Mouse (Mus musculus) midbrain, postnatal 0 days (tissue): ENCODE results near the gene Mcu. TPM values are rescaled to one million over a fixed set of nuclear protein-coding genes. Genes with fewer than 3 reads are reported as not detected.

Experiments
- ATAC-seq: fragments of 200-750 bp; cut with Nextera tagmentation; 2 replicates; pipeline ENCODE4 v1.8.0; 2017; ENCODE audit warnings: moderate number of reproducible peaks, mild to moderate bottlenecking, moderate TSS enrichment, moderate library complexity; ENCODE audit not compliant: low FRiP score
- DNase-seq: peaks from one replicate; pipeline ENCODE4 v3.0.0-alpha.2; 2015; ENCODE audit warnings: low spot score
- H3K27ac ChIP-seq: fragments of 300-500 bp; sonication (generic); 2 replicates; pipeline ENCODE4 v1.5.1; 2014; ENCODE audit warnings: low read depth, mild to moderate bottlenecking, low read length, mixed read lengths
- H3K27me3 ChIP-seq: fragments of 300-500 bp; sonication (generic); 2 replicates; pipeline ENCODE4 v1.6.1; 2014; ENCODE audit warnings: low read length, control low read depth, mixed read lengths; ENCODE audit not compliant: insufficient read depth
- H3K36me3 ChIP-seq: fragments of 300-500 bp; sonication (generic); 2 replicates; pipeline ENCODE4 v1.6.1; 2014; ENCODE audit warnings: low read length, control low read depth, mixed read lengths; ENCODE audit not compliant: insufficient read depth
- H3K4me1 ChIP-seq: fragments of 300-500 bp; sonication (generic); 2 replicates; pipeline ENCODE4 v1.6.1; 2014; ENCODE audit warnings: mild to moderate bottlenecking, control low read depth, antibody characterized with exemption, low read length, mixed read lengths; ENCODE audit not compliant: insufficient read depth
- H3K4me2 ChIP-seq: fragments of 300-500 bp; sonication (generic); 2 replicates; pipeline ENCODE4 v1.6.1; 2014; ENCODE audit warnings: low read depth, mild to moderate bottlenecking, low read length, mixed read lengths; ENCODE audit not compliant: poor library complexity, severe bottlenecking
- H3K4me3 ChIP-seq: fragments of 300-500 bp; sonication (generic); 2 replicates; pipeline ENCODE4 v1.5.1; 2014; ENCODE audit warnings: low read depth, mild to moderate bottlenecking, low read length, moderate library complexity
- H3K9ac ChIP-seq: fragments of 300-500 bp; sonication (generic); replicated peaks from 2 replicates; pipeline ENCODE4 v1.6.1; 2014; ENCODE audit warnings: mild to moderate bottlenecking, low read length, moderate library complexity, mixed read lengths; ENCODE audit not compliant: poor library complexity, severe bottlenecking
- H3K9me3 ChIP-seq: fragments of 300-500 bp; sonication (generic); 2 replicates; pipeline ENCODE4 v1.6.1; 2016; ENCODE audit warnings: low read length, control low read depth
- CTCF ChIP-seq: IDR thresholded peaks from 2 replicates; pipeline ENCODE4 v1.5.1; 2016; ENCODE audit warnings: antibody characterized with exemption, mild to moderate bottlenecking
- WGBS: fragments of 180-500 bp; shearing (Covaris S2); extraction: QIAGEN DNeasy Blood & Tissue Kit; methylation state at CpG from one replicate; pipeline ENCODE4 v1.1.7; 2014; 5-methylcytosine and 5-hydroxymethylcytosine counted together
- polyA plus RNA-seq: library from polyadenylated mRNA; unstranded; fragments of >200 nt; fragmentation: Nextera tagmentation; extraction: Ambion mirVana; gene quantifications from 2 replicates; pipeline ENCODE4 v1.2.1, GENCODE M21; 2015
- total RNA-seq: library from RNA; depleted of rRNA; stranded (reverse); fragments of >200 nt; gene quantifications from 2 replicates; pipeline ENCODE4 v1.2.3, GENCODE M21; 2014

The Mcu gene
- total and polyA plus RNA-seq, 2 experiments from 2014 or later, result 39.4 to 46.1 TPM

DNA sequence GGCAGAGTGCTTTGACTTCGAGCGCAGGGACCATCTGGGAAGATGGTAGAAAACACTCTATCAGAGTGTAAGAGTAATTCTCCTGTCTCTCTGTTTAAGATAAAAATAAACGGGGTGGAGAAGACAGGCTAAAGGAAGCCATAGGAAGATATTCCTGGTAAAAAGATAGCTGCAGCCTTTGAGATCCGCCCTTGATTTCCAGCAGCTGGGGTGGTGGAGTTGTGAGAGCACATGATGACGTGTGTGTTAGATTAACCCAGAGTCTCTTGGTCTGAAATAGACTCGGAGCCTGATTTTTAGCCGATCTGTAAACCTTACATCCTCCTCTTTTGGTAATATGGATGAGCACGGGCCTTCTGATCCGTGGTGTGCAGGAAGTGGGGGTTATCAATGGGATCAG is 168.9 kb downstream of the Mcu start:
- Histone ChIP-seq H3K4me1 (no peaks in the 10 kb centered on the region), H3K36me3 (0 out of 2 replicates have a peak, but pooled peaks cover 2% of the 10 kb centered on the region), H3K27me3 (no peaks in the 10 kb centered on the region), H3K9me3 (no peaks in the 10 kb centered on the region), H3K4me3 (no peak overlapping the region), H3K27ac (no peak overlapping the region), H3K9ac (no peak overlapping the region), H3K4me2 (no peak overlapping the region)
- WGBS, result 87% methylated on average over 9 of the region's 9 CpGs
- no peak for ATAC-seq
- TF ChIP-seq CTCF, result no peak
- no peak for DNase-seq

DNA sequence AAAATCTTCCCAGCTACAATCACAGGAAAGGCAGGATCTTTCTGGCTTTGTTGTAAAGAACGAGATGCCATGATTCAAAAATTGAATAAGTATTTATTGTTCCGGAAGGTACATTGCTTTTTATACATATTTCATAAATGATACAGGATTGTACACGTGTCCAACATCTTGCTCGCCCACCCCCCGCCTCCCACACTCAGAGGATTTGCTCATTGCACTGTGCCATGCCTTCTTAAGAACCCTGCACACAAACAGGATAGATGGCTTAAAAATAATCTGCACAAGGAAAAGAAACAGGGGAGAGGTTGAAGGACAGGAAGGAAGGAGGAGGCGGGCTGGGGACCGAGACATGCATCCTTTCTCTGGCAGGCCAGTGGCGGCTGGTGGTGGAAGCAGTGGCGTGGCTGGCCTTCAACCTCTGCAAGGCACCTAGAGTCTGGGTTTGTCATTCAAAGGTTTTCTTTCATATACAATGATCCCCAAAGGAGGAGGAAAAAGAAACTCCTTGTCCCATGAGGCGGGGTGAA is 169.5 kb downstream of the Mcu start:
- no peaks in the 10 kb centered on the region for H3K9me3 ChIP-seq
- no peaks in the 10 kb centered on the region for H3K27me3 ChIP-seq
- H3K36me3 ChIP-seq, result 0 out of 2 replicates have a peak, but pooled peaks cover 2% of the 10 kb centered on the region
- whole genome bisulfite sequencing, result 89% methylated on average over 10 of the region's 10 CpGs
- no peak overlapping the region for H3K9ac ChIP-seq
- H3K4me3 ChIP-seq, result no peak overlapping the region
- H3K4me2 ChIP-seq, result no peak overlapping the region
- ATAC-seq, result no peak
- H3K4me1 ChIP-seq, result no peaks in the 10 kb centered on the region
- H3K27ac ChIP-seq, result no peak overlapping the region
- no peak for TF ChIP-seq CTCF
- no peak for DNase-seq

DNA sequence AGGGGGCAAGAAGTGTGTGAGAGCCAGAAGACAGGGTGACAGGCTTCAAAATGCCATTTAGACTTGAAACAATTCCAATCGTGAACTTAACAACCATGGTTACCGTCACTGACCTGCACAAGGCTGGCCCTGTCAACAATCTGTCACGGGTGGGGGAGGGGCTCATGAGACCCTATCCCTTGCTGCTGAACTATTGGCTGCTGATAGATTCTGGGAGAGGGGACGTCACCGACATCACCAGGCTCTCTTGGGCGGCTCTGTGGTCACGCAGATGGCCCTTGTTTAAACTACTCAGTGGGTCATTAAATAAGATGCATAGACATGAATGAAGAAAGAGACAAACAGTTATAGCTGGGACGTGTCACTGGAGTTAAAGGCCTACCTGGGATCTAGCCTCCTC is 171.9 kb downstream of the Mcu start:
- no peaks in the 10 kb centered on the region for H3K36me3 ChIP-seq
- H3K4me2 ChIP-seq, result no peak overlapping the region
- H3K9me3 ChIP-seq, result no peaks in the 10 kb centered on the region
- ATAC-seq (no peak), DNase-seq (no peak)
- no peaks in the 10 kb centered on the region for H3K4me1 ChIP-seq
- WGBS, result 35% methylated on average over 8 of the region's 8 CpGs
- H3K27me3 ChIP-seq, result no peaks in the 10 kb centered on the region
- no peak for TF ChIP-seq CTCF
- H3K27ac ChIP-seq, result no peak overlapping the region
- H3K9ac ChIP-seq, result no peak overlapping the region
- no peak overlapping the region for H3K4me3 ChIP-seq

DNA sequence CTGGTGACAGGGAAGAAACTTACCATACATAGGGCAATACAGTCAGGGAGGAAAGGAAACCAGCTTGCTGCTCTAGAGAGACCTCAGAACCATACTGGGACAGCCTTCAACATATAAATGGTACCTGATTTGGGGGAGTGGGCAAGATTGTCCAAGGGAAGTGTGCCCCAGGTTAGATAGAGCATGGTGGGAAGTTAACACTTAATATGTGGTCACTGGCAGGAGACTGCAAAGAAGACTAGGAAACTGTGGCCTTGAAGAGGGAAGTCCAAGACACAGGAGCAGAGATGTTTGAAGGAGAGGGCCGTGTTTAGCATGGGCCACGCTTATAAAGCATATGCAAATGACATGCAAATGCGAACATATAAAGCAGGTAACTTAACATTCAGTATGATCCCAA is 172.4 kb downstream of the Mcu start:
- ATAC-seq, result no peak
- no peaks in the 10 kb centered on the region for H3K9me3 ChIP-seq
- no peak for DNase-seq
- no peak for TF ChIP-seq CTCF
- H3K27ac ChIP-seq, result no peak overlapping the region
- H3K4me1 ChIP-seq, result no peaks in the 10 kb centered on the region
- no peaks in the 10 kb centered on the region for H3K27me3 ChIP-seq
- H3K4me2 ChIP-seq, result no peak overlapping the region
- no peak overlapping the region for H3K4me3 ChIP-seq
- 62% methylated on average over 3 of the region's 3 CpGs for WGBS
- no peak overlapping the region for H3K9ac ChIP-seq
- H3K36me3 ChIP-seq, result no peaks in the 10 kb centered on the region

DNA sequence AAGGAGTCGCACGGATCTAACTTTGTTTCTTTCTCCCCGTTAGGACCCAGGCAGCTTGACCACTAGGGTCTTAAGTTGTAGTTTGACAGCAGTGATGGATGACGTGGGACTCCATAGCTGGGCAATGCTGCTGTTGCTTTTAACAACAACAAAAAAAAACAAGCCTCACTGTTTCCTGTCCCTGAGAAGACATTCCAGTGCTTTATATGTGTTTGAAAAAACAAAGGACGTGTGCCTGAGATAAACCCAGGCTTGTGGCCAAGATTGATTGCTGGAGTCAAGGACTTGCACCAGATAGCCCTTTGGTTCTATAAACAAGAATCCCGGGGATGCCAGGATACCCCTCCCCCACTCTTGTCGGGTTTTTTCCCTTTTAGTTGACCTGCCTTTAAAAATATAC is 173.3 kb downstream of the Mcu start:
- Histone ChIP-seq H3K4me3 (no peak overlapping the region), H3K4me2 (no peak overlapping the region), H3K9me3 (no peaks in the 10 kb centered on the region), H3K9ac (no peak overlapping the region), H3K36me3 (no peaks in the 10 kb centered on the region), H3K27me3 (no peaks in the 10 kb centered on the region), H3K4me1 (no peaks in the 10 kb centered on the region), H3K27ac (no peak overlapping the region)
- no peak for TF ChIP-seq CTCF
- DNase-seq (no peak), ATAC-seq (no peak)
- WGBS, result 60% methylated on average over 7 of the region's 7 CpGs

DNA sequence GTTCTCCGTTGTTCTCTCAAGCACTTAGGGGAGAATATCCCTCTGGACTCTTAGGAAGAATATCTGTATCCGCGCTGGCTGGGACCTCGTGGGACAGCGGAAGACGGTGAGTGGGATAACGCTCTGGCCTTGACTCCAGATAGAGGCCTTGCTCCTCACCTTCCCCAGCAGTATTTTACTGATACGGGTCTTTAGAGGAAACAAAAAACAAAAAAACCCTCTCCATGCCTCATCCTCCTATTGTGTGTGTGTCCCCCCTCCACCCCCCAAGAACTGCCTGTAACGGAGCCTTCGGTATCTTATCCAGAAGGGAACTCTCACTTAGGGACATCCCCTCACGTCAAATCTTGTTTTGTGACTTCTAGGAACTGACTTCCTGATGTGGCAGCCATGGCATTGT is 174.8 kb downstream of the Mcu start, which contains the start of gene Oit3:
Gene Oit3, minus strand, starts transcription at position 44 of the 400 bp plus-strand sequence.
- WGBS, result 87% methylated on average over 11 of the region's 11 CpGs
- Histone ChIP-seq H3K27me3 (no peaks in the 10 kb centered on the region), H3K9ac (no peak within 1 kb of the TSS), H3K4me2 (no peak within 1 kb of the TSS), H3K4me3 (no peak within 1 kb of the TSS), H3K36me3 (no peaks in the 10 kb centered on the region), H3K27ac (no peak within 1 kb of the TSS), H3K9me3 (no peaks in the 10 kb centered on the region), H3K4me1 (no peaks in the 10 kb centered on the region)
- no peak for TF ChIP-seq CTCF
- ATAC-seq (no peak), DNase-seq (no peak)
